Mouse (Mus musculus) adrenal gland, postnatal 10 days (tissue): ENCODE measurements at regions not wholly inside any gene's neighbourhood (a gene's known extent, or its start where the extent isn't known, plus 50 kb on each side); places are given as distances from the start of the nearest gene placed in this dataset.
"Not testable (repeated sequence)": the region's sequence is repeated elsewhere in the genome, so short reads cannot be mapped to it uniquely, and the experiment has no call there.

Experiments
- DNase-seq: peaks from one replicate; pipeline ENCODE4 v3.0.0; 2021; ENCODE audit warnings: mixed read lengths

GRCm38 (mm10) chr9:80961818-80962217 lies 496.5 kb upstream of the Impg1 start:
- no peak for DNase-seq

GRCm38 (mm10) chr9:80942991-80943390 lies 477.7 kb upstream of the Impg1 start:
- DNase-seq, result peak; percentile 42

- DNase-seq, result no peak
Observed at GRCm38 (mm10) chr9:80941424-80941823, 476.1 kb upstream of the Impg1 start.

GRCm38 (mm10) chr9:80938238-80938637 lies 473.0 kb upstream of the Impg1 start:
- no peak for DNase-seq

- no peak for DNase-seq
Observed at GRCm38 (mm10) chr9:80930628-80931027, 465.3 kb upstream of the Impg1 start.

DNA sequence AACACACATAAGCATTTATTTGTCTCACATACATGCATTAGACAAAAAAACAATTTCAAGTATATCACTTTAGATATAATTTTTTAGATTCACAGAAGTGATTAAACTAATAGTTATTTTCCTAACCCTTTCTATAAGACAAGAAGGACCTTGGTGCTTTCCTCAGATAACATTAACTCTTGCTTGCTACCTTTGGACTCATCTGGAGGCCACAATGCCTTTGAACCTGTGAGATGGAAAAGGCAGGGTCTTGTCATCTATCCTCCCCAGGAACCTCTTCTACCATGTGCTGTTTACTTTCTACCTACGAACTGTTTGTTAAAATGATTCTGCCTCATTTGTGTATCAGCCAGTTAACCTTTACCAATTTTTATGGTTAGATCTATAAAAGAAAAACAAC lies 455.0 kb upstream of the Impg1 start:
- no peak for DNase-seq

DNA sequence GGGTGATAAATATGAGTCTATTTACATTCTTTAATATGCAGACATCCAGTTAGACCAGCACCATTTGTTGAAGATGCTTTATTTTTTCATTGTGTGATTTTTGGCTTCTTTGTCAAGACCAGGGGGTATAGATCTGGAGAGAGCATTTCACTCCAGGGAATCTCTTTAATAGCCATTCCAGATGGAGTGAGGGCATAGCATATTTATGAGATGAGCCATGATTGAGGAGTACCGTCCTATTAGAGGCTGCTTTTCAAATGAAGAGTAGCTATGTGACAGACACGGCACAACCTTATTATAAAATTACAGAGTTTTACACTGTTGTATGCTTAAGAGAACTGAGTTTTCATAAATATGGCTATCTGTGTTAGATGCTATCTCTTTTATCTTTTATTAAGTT lies 448.6 kb upstream of the Impg1 start:
- DNase-seq, result no peak

DNA sequence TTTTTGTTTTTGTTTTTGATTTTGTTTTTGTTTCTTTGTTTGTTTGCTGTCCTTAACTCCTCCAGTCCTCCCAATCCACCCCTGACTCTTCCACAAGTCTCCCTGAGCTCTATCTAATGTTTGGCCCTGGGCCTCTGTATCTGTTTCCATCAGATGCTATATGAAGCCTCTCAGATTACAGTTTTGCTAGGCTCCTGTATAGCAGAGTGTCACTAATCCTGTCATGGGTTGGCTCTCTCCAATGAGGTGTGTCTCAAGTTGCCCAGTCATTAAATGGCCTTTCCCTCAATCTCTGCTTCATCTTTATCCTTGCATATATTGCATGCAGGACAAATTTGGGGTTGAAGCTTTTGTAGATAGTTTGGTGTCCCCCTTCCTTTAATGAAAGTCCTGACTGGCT lies 446.9 kb upstream of the Impg1 start:
- DNase-seq, result no peak

DNA sequence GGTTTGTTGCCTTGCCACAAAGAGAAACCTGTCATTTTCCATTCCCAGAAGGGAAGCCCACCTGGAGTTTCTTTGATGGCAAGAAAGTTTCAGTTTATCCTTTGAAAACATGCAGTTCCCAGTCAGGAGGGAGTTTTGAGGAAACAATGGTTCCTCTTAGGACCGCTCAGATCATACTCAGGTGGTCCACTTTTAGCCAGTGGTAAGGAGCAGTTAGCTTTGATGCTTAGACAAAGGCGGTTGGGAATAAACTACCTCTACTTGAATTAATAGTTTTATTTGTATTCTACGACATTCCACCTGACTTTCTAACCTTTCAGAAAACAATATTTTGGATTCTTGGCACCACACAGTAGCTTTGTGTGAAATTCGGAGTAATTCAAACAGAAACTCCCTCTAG lies 401.5 kb upstream of the Impg1 start:
- DNase-seq, result no peak

- DNase-seq, result no peak
Observed at GRCm38 (mm10) chr9:80858998-80859397, 393.7 kb upstream of the Impg1 start.

- no peak for DNase-seq
Observed at GRCm38 (mm10) chr9:80848190-80848589, 382.9 kb upstream of the Impg1 start.

GRCm38 (mm10) chr9:80832808-80833207 lies 367.5 kb upstream of the Impg1 start:
- DNase-seq, result no peak

DNA sequence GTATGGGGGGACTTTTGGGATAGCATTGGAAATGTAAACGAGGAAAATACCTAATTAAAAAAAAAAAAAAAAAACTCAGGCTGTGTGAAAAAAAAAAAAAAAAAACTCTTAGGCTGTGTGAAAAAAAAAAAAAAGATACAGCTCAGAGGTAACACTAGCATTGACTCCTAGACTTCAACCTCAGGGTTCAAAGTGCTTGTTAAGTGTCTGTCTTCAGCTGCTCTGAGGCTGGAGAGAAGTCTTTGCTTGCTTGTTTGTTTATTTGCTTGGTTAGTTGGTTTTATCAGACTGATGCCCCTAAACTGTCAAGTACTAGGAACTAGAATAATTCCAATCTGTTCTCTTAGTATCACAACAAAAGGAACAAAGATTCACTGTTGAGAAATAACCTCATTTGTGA lies 360.1 kb upstream of the Impg1 start:
- no peak for DNase-seq

GRCm38 (mm10) chr9:80820066-80820465 lies 354.8 kb upstream of the Impg1 start:
- DNase-seq, result no peak

- DNase-seq, result no peak
Observed at GRCm38 (mm10) chr9:80819070-80819469, 353.8 kb upstream of the Impg1 start.

DNA sequence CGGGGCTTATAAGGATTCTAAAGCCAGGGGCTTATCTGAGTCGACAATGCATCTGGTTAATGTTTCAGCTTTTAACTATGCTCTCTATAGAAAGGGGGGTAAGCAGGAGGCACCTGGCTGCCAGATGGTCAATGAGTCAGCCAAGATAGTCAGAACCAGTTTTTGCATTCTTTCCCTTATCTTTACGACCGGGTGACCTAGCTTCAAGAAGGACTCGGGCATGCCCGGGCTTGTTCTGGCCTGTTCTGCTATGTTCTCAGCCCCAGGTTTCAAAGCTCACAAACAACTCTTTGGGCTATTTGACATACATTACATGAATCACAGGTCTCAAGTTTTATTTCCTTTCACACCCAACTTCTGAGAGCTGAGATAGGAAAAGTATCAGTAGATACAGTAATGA lies 348.6 kb upstream of the Impg1 start:
- DNase-seq, result not testable (repeated sequence)

- no peak for DNase-seq
Observed at GRCm38 (mm10) chr9:80791523-80791922, 326.2 kb upstream of the Impg1 start.

DNA sequence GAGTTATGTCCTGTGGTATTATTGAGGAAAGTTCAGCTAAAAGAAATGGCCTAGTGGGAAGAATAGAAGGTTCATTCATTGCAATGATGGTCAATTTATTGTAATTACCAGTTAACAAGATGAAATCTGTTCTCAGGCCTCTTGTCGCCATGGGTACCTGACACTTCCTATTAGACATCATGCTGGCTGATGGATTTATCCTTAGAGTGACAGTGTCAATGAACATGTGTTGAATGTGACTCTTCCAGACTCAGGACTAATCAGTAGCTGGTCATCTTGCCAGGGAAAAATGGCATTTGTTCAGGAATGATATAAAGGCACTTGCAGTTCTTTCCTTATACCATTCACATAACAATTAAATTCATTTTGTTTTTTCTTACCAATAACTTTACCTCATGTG lies 309.3 kb upstream of the Impg1 start:
- no peak for DNase-seq

DNA sequence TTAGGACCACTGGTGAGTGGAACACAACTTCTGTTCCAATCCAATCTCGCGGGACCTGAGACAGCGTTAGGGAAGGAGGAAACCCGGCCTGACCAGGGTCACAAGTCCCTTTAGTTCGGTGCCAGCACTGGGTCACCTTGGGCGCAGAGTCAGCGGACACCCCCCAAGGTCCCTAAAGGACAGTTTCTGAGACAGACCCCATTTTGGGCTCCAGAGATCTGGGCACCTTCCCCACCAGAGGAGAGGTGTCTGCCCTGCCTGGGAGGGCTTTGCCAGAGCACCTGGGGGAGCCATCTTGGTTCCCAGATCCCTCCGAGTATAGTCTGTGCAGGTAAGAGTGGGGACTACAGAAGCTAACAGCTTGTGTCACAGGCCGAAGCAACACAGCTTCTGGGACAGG lies 270.5 kb upstream of the Impg1 start:
- DNase-seq, result not testable (repeated sequence)

DNA sequence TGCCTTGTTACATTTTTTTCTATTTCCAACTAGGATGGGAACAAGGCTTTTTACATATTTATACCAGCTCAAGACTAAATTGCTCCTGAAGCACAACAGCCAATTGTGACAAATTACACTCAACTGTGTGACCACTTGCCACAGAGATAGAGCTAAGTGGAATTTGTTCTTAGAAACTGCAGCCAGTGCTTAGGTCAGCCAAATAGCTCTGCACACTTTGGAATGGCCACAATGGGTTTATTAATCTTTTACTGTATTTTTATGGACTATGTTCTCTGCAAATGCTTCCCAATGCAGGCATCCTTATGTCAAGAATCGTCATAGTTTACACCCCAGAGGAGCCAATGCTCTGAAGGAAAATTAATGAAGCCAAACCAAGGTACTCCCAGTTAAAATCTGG lies 267.7 kb upstream of the Impg1 start:
- DNase-seq, result no peak

DNA sequence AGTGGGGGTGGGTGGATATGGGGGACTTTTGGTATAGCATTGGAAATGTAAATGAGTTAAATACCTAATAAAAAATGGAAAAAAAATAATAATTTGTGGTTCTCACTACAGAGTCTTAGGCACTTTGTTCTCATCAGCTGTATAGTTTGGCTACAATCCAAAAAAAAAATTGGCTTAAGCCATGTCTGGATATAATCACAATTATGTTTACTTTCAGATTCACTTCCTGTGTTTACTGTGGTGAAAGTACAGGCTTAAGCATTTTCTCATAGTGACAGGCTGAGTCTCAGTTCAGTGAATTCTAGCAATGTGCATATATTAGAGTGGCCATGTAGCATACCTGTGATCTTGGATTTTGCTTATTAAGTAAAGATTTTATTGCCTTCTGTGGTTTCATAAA lies 258.4 kb upstream of the Impg1 start:
- no peak for DNase-seq

- DNase-seq, result no peak
Observed at GRCm38 (mm10) chr9:80718516-80718915, 253.2 kb upstream of the Impg1 start.

DNA sequence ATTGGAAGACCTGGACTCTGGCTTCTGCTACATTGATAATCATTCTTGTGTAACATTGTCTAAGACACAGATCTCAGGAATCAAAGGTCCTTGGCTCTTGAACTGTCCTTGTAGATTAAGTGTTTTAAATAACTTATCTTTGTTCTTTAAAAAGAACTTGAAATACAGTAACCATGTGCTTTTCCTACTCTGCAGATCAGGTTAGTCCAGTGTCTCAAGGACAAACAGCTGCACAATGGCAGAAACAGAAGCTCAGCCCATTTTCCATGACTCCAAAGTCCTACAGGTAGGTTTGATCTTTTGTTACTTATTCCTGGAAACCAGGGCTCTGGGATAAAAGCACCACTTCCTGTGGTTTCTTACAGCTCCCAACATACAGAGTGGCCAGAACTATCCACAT lies 244.5 kb upstream of the Impg1 start:
- no peak for DNase-seq

DNA sequence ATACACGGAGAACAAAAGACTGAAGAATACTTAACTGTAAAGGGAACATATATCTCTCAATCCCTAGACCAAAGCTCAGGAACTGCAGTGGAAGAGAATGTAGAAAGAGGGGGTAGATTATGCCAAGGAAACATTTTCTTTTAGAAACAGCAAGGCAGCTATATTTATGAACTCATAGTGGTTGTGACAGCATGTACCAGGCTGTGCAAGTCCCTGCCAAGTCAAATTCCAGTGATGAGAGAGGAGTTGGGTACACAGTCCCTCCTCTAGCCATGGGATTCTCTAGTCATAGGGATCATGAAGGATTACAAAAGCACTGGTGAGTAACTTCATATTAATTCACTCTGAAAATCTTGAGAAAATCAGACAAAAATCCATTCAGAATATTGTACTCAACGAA lies 240.0 kb upstream of the Impg1 start:
- no peak for DNase-seq

DNA sequence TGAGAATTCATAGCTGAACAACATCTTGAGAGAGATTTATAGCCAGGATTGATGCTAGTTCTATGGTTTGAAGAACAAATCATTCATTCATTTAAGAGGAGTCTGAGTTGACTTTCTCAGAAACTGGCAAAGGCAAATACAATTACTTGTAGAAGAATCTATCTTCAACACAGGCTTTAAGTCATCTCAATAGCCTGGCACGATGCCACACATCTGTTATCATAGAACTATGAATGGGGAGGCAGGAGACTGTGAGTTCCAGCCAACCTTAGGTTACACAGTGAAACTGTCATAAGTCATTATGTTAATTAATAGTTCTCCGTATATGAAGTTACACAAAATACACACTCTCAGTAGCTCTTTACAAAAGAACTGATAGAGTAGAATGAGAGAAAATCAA lies 231.9 kb upstream of the Impg1 start:
- DNase-seq, result no peak
